Mouse (Mus musculus) MN1 (cell line): ENCODE measurements around the gene Gm11992.

ENCODE experiments used
- DNase-seq: peaks from one replicate; pipeline ENCODE4 v3.0.0-alpha.2; 2016; ENCODE audit warnings: low spot score

Gm11992 gene

DNA sequence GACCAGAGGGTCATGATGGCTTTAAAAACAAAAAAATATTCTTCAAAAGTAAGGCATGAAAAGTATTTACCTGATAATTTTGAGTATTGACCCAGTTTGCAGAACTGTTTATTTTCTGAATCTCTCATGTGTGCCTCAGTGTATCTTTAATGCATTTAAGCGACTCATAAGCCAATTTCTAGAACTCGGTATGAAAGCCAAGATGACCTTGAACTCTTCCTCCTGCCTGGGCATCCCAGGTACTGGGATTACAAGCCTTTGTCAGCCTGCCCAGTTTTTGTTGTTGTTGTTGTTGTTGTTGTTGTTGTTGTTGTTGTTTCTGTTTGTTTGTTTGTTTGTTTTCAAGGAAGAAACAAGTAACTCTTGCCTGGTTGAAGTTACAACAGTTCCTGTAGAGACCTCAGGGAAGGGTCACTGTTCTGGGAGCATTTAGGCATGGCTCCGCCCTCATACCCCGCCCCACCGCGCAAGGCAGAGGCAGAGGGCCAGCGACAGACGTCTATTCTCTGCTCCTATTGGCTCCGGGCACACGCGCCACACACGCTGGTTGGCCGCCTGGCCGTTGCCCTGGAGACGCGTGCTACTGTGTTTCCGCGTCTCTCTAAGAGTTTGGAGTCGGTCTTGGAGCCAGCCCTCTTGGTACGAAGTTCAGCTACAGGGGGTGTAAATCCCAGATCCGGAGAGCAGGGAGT is at the start of gene Gm11992:
Gm11992 (plus strand) TSS at position 584 of the 692 bp plus-strand sequence.
- no peak for DNase-seq

DNA sequence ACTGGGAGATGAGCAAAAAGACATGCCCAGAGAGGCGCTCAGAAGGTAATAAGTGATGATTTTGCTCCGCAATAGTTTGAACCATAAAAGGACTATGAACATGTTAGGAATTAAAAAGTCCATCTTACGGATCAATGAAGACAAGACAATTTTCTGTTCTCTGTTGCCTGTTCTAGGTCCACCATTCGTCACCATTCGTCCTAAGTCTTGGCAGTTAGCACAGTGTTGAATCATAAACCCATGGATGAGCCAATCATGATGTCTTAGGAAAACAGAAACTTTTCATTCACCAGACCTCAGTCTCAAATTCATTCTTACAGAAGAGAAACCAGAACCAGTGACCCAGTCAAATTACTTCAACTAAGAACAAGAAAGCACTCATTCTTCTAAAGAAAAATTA is 39.6 kb upstream of the Gm11992 start:
- no peak for DNase-seq

GRCm38 (mm10) chr11:9010416-9010815 is 38.0 kb upstream of the Gm11992 start:
- DNase-seq, result peak; percentile 58

DNA sequence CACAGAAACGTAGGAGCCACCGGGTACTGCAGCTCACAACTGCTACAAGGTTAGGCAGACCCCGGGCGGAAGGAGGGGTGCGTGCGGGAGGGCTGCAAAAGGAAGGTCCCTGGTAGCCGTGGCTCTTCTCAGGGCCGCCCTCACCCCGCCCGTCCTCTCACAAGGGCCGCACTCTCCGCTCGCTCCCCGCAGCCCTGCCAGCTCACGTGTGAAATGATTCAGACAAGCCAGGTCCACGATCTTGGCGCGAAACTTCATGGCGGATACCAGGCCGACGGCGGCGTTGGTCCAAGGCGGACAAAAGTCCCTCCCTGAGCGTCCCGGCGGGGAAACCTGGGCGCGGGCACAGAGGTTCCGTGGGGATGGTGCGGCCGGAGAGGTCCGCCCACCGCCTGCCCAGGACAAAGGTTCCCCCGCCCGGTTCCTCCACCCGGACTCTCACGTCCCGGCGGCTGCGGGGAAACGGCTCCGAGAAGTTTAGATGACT is 37.5 kb upstream of the Gm11992 start, which contains the start of gene Hus1:
Hus1 (minus strand) TSS at position 339 of the 487 bp plus-strand sequence.
- DNase-seq, result peak; percentile 95

DNA sequence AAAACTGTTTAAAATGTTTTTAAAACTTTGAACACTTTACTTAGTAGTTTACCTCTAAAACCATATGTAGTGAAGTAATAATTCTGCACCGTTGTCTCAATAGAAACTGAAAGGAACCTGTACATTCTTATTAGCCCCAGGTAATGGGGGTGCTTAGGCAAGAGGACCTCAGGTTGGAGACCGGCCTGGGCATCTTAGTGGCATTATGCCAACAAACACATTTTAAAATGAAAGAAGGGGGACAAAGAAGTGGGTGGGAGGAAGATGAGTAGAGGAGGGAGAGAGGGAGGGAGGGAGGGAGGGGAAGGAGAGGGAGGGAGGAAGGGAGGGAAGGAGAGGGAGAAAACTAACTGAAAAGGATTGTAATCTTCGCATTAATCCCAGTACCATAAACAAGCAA is 37.0 kb upstream of the Gm11992 start:
- no peak for DNase-seq

DNA sequence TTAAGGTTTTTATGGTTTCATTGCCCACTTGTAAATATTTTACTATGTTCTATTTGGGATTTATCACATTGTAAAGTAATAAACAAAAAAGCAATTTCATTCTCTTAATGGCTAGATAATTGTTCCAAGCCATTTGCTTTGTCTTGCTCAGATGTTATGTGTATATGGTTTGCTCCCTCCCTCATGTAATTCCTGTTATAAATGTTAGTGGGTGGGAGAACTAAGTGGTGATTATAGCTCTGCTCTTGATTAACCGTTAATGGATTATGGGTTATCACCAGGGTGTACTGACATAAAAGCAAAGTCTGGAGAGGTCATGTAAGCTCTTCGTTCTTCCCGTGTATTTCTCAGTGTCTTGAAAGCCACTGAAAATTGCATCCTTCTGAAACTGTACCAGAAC is 33.7 kb upstream of the Gm11992 start:
- no peak for DNase-seq

- DNase-seq, result no peak
These were observed 29.7 kb upstream of the Gm11992 start for GRCm38 (mm10) chr11:9018491-9019267.

- DNase-seq, result no peak
These were observed 28.2 kb upstream of the Gm11992 start for GRCm38 (mm10) chr11:9020207-9020606.

GRCm38 (mm10) chr11:9024782-9025181 is 23.6 kb upstream of the Gm11992 start:
- DNase-seq, result no peak

DNA sequence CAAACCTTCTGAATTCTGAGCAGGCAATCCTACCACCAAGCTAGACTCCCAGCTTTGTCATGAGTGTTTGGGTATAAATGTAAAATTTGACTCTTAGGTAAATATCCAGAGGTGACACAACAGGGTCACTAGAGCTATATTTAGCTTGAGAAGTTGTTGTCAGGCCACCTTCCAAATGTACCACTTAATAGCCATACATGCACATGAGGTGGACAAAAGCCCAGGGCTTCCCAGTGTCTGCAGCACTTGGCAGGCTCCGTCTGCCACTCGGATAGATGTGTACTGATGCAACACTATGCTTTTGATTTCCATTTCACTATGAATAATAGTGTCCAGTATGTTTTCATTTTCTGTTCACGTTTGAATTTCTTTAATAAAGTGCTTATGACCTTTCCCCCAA is 23.2 kb upstream of the Gm11992 start:
- no peak for DNase-seq

- no peak for DNase-seq
These were observed 16.9 kb upstream of the Gm11992 start for GRCm38 (mm10) chr11:9031530-9031929.

- no peak for DNase-seq
These were observed 1.8 kb upstream of the Gm11992 start for GRCm38 (mm10) chr11:9046546-9046945.

- no peak for DNase-seq
These were observed 1.4 kb upstream of the Gm11992 start for GRCm38 (mm10) chr11:9047044-9047443.

DNA sequence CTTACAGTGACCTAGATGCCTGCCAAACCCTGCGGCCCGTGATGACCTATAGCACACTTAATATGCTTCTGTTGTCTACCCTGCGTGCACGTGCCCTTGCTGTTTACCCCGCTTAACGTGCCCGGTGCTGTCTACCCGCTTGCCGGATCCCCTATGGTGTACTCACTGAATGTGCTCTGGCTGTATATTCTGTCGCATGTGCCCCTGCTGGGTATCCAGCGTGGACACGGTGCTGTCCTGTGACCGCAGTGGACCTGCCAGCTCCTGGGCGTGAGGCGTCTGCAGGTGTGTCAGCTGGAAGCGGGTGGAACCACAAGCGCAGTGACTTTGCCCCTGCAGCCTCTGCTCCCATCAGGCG is 288 bp downstream of the Gm11992 start, which contains the start of gene Sun3:
Sun3 (minus strand) TSS at position 289 of the 358 bp plus-strand sequence.
- DNase-seq, result no peak

- DNase-seq, result no peak
These were observed 1.8 kb downstream of the Gm11992 start for GRCm38 (mm10) chr11:9050241-9050640.

DNA sequence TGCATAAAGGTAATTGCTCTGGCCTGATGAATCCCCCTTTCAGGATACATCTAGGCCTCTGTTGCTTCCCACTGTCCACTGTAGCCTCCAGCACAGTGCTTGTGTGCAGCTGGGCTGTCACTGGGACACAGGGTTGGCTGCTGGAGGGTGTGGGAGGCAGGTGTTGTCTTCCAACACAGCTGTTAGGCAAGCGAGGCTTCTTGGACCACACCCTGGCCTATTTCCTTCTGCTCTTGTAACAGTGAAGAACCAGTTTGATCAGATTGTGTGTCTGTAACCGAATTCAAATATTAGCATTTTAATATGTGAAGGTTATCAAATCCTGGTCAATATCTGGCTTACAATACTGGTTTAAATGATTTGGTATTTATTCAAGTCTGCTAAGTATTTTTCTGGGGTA is 3.5 kb downstream of the Gm11992 start:
- no peak for DNase-seq

DNA sequence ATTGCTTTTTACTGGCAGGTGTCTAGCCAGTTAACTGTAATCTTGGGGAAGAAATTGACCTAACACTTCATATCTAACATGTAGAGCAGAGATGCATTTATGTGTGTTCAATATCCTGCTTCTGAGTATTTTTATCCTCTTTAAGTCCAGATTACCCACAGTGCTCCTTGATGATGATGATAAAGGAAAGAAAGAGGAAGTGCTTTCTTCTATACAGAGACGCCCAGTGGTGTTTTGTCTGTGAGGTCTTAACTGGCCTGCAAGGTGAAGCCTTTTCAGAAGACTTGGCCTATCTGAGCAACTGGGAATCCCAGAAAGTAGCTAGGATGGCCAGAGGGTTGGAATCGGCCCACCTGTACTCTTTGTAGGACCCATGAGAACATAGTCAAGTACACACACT is 8.5 kb downstream of the Gm11992 start:
- DNase-seq, result no peak

DNA sequence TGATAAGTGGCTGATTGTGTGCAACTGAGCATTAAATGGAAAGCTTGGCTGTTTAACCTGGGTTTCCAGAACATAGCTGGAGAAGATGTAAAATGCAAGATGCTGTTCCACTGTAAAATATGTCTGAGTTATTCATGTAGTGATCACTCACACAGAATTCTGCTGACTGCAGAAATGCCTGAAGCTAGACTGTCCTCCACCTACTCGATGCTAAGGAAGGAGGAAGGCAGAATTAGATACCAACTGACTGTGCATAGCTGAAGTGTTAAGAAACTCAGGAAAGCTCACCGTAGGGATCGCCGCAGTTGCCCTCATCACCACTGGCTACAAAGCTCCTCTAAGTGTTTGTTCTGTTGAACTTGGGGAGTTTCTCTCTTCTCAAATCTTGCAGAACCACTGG is 9.3 kb downstream of the Gm11992 start:
- no peak for DNase-seq

DNA sequence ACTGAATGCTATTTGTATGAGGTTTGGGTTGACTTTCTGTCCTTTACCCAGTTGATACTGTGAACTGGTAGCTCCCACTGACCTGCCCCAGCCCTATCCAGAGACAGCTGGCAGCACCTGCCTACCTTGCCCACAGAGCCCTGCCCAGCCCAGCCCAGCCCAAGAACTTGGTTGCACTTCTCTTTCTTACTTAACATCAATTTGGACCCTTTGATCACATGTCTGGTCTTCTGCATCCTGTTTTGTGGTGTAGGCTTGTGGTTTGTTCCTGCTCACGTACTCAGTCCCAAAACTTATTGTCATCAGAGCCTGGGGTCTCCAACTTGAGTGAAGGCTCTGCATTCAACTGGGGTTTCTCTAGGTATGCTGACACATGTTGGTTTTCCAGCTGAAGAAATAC is 11.6 kb downstream of the Gm11992 start:
- no peak for DNase-seq

DNA sequence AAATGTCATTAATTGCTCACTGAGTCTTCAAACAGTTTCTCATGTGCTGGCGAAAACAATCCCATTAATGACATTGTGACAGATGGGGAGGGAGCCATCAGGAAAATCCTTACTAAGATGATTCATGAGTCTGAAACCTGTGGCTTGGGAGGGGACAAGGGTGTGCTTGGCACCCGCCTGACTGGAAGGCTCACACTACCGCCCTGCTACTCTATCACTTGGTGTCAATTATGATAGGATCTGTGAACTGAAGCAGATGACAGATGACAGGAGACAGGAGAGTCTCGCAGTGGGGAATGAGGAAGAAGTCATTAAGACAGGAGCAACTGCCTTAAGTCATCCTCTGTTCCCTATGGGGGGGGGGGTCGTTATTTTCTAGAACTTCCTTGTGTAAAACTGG is 12.1 kb downstream of the Gm11992 start:
- DNase-seq, result no peak

DNA sequence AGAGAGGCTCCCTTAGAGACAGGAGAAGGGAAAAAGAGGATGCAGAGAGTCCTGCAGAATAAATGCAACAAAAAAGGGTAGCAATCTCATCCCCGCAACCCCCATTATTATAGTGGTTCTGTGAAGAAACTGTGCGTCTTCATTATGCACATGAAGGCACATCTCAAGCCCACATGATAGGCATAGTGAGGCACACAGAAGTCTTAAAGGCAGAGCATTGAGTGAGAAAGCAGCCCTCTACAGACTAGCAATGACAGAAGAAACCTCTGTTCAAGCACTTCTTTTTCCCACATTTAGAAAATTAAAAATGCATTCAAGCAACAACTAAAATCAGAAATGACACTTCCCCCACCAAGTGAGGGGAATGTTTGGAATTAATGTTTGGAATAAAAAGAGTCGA is 28.1 kb downstream of the Gm11992 start:
- no peak for DNase-seq

GRCm38 (mm10) chr11:9113189-9113588 is 64.8 kb downstream of the Gm11992 start:
- no peak for DNase-seq

DNA sequence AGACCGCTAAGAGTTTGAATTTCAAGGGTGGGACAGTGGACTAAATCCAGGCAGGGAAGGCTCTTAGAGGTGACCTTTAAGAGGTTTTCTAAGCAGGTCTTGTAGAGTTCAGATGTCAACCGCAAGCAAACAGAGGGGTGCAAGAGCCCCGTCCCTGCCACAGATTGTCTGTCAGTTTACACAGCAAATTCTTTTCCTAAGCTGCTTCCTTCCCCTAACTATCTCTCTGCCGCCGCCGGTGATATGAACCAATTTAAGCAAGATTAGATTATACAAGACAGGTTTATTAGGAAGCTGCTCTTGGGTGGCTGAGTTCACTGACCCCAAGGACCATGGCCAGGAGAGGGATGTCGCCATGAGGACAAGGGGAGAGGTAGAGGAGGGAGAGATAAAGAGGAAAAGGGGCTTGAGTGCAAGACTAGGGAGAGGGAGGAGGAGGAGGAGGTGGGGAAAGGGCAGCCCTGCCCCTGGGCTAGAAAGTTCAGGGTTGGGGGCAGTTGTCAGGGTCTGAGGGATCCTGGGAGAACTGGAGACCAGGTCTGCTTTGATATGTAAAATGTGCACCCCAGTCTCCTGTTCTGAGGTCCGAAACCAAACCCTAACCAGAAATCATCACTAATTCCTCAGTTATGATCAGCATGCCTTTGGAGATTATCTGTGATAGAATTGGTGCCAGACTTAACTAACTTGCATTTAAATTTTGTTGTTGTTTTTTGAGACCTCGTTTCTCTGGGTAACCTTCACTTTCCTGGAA is 67.2 kb downstream of the Gm11992 start:
- no peak for DNase-seq
